Mouse (Mus musculus): ENCODE data around the gene Rcan2.

- no peak for TF ChIP-seq CTCF (IDR thresholded peaks at IDR 0.05)
- no peak for TF ChIP-seq POLR2A (IDR thresholded peaks at IDR 0.05; ENCODE audit: insufficient read depth, low read depth, low read length)
These were observed 196.4 kb downstream of the Rcan2 start for GRCm38 (mm10) chr17:43997514-43997913.

Data from heart, adult 2 months (tissue).